Mouse (Mus musculus) left cerebral cortex, adult 11 months (tissue): Measurements from ENCODE around the gene 4933436I01Rik.

ENCODE experiments used
- DNase-seq: peaks from one replicate; pipeline ENCODE4 v3.0.0; 2022; ENCODE audit warnings: low spot score

4933436I01Rik gene

GRCm38 (mm10) chrX:67921350-67921749 lies at the start of gene 4933436I01Rik:
Gene 4933436I01Rik, minus strand, starts transcription at chrX:67921450.
- DNase-seq, result no peak

- no peak for DNase-seq
These were observed 3.7 kb upstream of the 4933436I01Rik start for GRCm38 (mm10) chrX:67924769-67925470.

- no peak for DNase-seq
These were observed 37.8 kb downstream of the 4933436I01Rik start for GRCm38 (mm10) chrX:67883406-67883805.
